Mouse (Mus musculus) urinary bladder, postnatal 4 days (tissue): ENCODE data around the gene Fbxo7.
"Not testable (repeated sequence)": the region's sequence is repeated elsewhere in the genome, so short reads cannot be mapped to it uniquely, and the experiment has no call there.

ENCODE experiments used
- DNase-seq, 2 experiments: peaks; one replicate each; pipeline ENCODE4 v3.0.0; 2021 to 2022; ENCODE audit warnings: low spot score in 2 of 2

Fbxo7 gene

DNA sequence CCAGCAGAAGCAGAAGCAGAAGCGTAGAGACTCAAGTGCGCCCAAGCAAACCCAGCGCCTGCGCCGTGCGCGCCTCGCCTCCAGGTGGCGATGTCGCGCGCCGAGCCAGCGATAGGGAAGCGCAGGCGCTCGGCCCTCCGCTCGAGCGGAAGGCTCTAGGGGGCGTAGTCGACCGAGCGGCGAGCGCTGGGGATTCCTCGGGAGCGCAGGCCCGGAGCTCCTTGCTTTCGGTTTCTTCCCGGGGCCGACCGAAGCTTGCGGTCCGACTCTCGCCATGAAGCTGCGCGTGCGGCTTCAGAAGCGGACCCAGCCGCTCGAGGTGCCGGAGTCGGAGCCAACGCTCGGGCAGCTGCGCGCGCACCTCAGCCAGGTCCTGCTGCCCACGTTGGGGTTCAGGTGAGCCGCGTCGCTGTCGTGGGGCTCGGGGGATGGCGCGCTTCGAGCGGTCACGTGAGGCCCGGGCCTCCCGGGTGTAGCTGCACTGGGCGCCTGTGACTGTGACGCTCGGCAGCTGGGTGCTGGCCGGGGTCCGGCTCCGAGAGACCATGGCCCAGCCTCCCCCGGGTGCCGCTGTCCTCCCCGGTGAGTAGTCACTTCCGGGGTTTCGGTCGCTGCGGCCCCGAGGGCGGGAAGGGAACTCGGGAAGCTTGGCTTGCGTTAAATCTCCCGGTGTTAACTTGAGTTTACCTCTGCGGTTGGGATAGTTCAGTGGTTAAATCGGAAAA lies at the start of gene Fbxo7:
TSS of gene Fbxo7 (plus strand) at position 224 of the 725 bp plus-strand sequence.
- peak; percentile 85 to 89 for DNase-seq

DNA sequence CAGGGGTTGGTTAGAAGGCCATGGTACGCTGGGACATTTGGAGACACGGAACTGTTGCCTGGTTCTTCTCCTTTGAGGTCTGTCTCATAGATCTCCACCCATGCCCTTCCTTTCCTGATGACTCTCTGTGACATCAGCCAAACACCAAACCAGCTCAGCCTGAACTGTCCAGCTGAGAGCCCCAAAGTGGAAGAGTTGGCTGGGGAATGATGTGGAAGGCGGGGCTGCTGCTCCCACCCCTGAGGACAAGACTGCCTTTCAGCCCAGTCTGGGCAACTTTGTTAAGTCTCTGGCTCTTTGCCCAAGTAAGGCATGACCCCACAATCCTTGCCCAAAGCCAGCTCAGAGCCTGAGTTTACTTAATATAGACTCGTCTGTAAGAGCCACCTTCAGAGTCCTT lies 48.9 kb upstream of the Fbxo7 start:
- DNase-seq: no peak

DNA sequence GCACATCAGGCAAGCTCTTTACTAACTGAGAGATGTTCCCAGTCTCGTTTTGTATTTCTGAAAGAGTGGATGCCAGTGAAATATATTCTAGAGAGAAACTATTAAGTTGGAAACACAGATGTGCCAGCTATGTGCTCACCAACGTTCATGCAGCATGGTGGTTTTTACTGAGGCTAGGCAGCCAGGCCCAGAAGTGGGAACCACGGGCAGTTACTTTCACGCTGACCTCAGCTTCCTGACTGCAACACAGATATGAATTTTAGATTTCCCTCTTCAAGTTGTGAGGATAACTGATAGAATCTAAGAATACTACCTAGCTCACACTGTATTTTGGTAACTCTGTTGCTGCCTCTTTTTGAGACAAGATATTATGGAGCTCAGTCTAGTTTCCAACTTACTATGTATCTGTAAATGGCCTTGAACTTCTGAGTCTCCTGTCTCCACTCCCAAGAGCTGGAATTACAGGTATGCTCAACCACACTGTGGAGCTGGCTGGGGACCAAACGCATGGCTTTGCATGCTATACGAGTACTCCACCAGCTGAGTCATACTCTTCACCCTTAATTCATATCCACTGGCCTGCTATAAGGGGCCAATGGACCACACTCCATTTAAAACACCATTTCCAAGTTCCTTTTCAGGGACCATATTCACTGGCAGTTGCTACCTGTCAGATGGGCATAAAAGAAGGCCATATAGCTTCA lies 32.2 kb upstream of the Fbxo7 start:
- DNase-seq: no peak

DNA sequence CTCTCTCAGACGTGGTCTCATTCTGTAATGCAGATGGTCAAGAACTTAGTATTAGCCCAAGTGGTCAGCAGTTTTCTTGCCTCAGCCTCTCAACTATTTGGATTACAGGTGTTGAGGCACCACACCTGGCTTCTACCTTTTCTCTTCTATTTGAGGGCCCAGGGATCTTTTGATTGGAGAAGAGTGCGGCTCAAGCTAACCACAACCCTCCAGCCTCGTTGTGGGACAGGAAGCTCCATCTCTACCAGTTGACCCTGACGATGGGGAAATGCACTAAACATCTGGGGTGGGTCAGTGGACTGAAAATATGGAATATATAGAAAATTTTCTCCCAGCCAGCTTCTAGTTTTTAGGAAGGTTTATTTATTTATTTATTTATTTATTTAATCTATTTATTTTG lies 29.4 kb upstream of the Fbxo7 start:
- no peak for DNase-seq

DNA sequence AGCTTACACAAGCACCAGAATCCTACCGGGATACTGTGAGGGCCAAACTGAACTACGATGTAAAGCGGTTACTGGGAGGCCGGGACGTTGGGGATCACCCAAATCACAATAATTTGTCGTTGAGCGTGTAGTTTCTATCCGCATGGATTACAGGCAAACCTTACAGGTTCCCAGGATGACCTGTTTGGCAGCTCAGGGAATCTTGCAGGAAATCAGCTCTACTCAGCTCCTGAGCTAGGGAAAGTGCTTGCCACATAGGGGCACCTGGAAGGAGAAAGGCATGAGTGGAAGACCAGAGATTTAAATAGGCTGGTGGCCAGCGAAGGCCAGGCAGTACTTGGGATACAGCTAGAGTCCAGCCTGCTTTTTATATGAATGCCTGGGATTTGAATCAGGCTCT lies 27.9 kb upstream of the Fbxo7 start:
- no peak for DNase-seq

DNA sequence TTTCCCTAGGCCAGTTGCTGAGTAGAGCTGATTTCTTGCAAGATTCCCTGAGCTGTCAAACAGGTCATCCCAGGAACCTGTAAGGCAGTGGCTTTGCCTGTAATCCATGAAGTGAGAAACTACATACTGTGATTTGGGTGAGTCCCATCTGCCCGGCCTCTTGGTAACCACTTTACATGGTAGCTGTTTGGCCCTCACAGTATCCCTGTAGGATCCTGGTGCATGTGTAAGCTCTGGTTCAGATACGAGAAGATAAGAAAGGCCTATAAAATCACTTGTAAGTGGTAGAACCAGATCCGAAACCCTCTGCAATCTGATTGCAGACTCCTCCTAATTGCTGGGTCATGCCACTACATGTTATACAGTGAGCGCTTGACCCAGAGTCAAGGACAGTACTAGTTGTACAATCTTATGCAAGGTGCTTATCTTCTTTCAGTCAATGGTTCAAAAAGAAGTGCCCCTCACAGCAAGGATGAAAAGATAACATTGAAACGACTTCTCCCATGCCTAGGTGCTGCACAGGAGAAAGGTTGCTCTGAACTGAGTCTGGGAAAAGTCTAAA lies 27.1 kb upstream of the Fbxo7 start:
- DNase-seq: no peak

DNA sequence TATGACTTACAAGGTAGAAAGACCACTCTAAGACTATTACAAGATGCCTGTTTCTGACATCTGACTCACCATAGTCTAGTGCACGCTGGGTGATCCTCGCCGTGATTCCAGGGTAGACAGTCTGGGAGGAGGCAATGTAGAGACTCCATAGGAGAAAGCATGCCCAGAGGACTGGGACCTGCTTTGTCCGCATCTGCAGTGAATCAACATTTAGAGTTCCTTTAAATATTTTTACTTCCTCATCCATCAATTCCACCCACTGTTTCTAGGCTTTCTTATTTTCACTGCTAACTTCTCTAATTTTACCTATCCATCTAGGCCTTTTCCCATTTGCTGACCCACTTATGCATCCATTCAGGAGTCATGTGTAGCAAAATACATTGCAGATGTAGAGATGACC lies 21.3 kb upstream of the Fbxo7 start:
- no peak for DNase-seq

DNA sequence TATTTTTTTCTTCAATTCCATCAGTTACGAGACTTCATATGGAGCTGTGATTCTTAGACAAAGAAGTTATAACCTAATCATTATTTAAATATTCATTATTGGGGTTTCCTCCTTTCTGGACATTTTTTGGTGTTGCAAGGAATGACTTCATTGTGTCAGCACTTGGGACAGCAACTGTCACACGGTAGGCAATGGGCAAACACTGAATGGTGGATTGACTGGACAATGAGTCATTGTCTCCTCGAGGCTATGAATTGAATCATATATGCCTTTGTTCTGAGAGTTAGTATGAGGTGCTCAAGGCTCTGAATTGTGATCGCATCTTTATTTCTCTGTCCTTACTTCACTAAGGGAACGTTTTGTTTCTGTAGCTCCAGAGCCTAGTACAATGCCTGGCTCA lies 15.3 kb upstream of the Fbxo7 start:
- no peak for DNase-seq

DNA sequence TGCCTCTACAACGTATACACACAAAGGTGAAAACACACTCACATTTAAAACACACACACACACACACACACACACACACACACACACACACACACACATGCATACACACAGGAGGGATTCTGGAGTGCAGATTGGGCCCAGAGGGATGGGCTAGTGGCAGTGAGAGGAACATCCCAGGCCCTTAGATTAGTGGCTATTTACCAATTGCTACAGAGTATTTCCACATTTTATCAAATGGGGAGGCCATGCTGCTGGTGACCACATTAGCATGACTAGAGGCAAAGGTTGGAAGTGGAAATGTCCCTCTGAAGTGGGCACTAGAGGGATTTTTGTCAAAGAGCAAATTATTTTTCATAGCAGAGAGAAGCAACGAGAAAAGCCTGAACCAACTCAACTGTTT lies 12.1 kb upstream of the Fbxo7 start:
- DNase-seq: no peak

DNA sequence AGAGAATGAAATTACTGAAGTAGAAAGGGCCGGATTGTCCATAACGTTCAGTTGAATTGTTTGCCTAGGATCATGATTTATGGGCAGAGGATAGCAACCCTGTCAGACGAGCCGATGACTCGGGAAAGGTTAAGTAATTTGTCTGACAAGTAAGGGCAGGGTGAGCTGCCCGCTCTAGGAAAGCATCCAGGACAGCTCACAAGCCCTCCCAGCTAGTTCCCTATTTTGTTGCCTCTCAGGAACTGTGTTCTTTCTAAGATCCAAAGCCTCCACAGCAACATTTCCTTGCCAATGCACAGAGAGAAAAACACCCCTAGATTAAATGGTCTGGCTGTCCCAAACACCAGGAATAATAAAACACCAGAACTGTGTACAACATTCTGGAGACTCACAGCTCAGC lies 11.1 kb upstream of the Fbxo7 start:
- DNase-seq: no peak

DNA sequence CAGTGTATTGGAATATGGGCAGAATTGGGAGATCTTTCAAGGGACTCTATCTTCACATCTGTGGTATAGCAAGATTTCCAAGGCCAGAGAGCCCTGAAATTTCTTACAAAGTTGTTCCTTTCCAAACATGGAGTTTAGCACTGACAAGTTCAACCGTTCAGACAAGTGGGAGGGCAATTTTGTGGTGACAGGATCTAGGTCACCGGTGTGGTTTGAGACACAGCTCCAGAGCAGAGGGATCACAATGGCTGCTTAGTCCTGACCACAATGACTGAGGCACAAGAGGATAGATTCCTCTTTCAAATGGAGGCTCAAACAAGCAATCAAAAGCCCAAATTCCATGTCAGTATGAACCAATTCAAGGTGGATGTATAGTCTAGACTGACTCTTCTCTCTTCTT lies 10.6 kb upstream of the Fbxo7 start:
- DNase-seq: no peak

DNA sequence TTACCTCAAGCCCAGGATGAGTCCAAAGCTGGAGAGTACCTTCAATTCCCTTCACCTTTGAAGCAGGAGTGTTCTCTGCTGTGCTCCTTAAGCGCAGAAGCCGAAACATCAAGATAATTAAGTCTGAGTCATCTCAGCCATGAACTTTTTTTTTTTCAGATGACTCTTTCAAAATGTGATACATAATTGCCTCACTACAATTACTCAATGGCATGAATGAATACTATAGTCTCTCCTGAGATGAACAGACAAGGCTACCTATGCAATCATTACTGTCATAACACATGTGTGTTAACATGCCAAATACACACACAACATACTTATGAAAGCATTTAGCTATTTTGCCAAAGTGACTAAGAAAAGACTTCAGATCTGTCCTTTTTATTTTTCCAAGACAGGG lies 10.0 kb upstream of the Fbxo7 start, which contains the start of gene Bpifc:
TSS of gene Bpifc (minus strand) at position 115 of the 400 bp plus-strand sequence.
- DNase-seq: no peak

DNA sequence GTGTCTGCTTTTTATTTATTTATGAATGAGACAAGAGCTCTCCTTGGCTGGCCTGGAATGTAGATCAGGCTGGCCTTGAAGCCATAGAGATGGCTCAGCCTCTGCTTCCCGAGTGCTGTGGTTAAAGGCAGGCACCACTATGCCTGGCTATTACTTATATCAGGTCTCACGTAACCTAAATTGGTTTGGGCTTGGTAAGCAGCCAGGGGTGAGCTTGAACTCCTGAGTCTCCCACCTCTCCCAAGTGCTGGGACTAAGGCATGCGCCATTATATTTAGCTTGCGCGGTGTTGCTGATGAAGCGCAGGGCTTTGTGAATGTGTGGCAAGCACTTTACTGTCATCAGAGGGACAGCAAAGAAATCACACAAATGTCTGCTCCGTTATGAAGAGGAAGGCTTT lies 4.0 kb upstream of the Fbxo7 start:
- no peak for DNase-seq

DNA sequence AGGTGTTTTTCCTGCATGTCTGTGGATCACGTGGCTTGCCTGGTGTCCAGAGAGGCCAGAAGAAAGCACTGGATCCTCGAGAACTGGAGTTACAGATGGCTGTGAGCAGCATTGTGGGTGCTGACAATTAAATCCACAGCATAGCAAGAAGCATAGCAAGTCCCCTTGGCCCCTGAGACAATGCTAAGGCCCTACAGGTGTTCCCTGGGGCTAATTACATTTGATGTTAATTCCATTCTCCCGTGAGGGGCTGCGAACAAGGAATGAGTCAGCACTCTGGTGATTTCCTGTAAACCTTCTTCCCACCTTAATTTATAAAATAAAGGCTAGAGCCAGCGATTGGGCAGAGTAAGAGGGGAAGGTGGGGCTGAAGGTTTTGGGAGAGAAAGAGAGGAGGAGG lies 3.0 kb upstream of the Fbxo7 start:
- no peak for DNase-seq

DNA sequence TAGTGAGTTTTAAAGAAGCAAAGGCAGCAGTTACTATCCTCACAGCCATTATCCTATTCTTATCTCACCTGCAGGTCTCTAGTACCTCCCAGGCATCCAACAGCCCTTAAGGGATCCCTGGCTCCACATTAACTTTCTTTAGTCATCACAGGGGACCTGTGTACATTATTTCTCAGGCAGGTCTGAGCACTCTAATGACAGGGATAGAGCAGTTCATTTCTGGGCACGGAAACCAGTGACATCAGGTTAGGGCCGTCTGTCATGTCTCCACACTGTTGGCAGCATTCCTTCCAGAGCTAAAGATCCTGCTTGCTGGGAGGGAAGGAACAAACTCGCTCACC lies 394 bp upstream of the Fbxo7 start:
- no peak for DNase-seq

DNA sequence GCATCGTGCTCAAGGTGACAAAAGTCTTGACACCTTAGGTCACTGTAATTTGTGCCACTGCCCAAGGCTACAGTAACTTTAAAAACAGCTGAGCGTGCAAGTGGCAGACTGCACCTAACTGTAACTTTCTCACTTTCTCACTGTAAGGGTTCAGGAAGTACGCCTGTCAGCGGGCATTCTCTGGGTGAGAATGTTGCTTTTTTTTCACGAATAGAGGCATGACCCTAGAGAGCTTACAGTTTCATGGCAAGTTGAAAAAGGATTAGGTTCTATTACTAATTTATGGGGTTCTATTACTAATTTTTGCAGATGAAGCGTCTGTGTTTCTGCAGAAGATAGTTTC lies 673 bp downstream of the Fbxo7 start:
- no peak for DNase-seq

DNA sequence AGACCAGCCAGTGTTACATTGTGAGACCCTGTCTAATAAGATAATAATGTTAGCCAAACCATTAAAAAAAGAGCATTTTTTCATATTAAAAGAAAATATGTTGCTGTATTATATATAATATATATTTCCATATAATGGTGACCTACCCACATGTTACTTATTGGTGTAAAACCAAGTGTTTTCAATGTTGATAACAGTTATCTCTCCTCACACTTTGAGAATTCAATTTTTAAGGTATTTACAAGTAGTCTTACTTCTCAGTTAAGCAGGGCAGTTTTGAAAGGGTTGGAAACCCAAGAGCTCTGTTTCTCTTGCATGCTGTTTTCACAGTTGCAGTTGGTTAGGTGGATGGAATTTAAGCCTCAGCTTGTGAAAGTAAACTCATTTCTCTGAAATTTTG lies 1.4 kb downstream of the Fbxo7 start:
- DNase-seq: no peak

DNA sequence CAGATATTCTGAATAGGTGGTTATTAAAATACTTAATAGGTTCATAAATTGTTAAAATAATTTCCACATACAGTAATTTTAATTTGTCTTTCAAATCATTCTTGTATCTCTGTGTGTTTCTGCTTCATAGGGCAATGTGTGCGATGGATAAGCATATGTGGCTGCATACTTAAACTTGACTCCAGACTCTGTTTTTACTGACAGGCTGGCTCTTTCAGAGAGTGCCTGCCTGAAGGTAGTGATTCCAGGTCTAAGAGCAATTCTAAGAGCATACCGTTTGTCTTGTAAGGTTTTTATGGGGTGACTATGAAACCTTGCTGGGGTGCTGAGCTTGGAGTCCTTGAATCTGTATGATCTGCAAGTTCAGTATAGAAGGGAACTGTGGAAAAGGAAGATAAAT lies 4.1 kb downstream of the Fbxo7 start:
- no peak for DNase-seq

DNA sequence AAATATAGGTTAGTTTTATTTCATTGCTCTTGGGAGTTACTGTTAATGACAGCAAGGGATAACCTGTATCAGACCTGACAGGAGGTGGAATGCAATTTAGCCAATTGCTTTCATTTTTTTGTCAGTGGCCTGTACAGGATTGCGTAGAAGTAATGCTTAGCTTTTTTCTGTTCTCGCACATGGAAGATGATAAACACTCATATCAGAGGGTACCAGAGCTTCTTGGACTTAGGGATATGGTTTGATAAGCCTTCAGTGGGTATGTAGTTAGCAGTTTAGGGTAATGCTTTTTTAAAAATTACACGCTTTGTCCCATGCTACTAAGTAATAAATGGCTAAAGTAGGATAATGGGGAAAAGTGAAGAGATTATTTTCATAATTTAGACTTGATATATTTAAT lies 4.6 kb downstream of the Fbxo7 start:
- DNase-seq: no peak

DNA sequence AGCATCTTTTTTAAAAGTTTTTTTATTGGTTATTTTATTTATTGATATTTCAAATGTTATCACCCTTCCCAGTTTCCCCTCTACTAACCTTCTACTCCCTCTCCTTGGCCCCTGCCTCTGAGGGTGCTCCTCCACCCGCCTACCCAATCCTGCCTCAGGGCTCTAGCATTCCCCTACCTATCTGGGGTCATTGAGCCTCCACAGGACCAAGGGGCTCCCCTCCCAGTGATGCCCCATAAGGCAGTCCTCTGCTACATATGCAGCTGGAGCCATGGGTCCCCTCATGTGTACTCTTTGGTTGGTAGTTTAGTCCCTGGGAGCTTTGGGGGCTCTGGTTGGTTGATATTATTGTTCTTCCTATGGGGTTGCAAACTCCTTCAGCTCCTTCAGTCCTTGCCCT lies 5.0 kb downstream of the Fbxo7 start:
- not testable (repeated sequence) for DNase-seq

DNA sequence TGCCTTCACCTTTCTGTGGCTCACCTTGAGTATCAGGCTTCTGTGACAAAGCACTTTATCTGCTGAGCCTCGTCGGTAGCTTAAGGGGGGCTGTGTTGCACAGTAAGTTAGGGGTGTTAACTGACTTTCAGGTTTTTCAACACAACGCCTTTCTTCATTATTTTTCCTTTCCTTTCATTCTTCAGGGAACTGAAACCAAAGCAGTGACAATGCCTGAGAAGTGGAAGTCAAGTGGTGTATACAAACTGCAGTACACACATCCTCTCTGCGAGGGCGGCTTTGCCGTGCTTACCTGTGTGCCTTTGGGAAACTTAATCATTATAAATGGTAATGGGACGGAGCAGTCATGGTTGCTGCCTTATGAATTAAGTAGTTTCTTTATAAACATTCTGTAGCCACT lies 9.0 kb downstream of the Fbxo7 start:
- no peak for DNase-seq

DNA sequence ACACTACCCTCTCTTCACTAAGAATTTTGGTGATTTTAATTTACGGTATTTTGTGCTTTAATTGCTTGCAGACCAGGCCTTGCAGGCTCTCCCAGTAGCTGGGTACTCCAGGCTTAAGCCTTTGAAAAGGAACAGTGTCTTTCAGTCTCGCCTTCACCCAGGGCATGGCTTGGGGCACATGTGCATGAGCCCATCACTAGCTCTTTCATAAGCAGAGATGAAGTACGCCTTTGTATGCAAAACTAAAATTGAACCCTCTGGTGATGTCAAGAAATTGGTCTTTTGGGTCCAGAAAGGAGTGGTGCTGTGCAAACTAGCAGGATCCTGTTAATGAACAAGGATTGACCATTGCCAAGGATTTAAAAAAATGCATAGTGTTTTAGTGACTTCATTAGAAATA lies 10.7 kb downstream of the Fbxo7 start:
- no peak for DNase-seq

DNA sequence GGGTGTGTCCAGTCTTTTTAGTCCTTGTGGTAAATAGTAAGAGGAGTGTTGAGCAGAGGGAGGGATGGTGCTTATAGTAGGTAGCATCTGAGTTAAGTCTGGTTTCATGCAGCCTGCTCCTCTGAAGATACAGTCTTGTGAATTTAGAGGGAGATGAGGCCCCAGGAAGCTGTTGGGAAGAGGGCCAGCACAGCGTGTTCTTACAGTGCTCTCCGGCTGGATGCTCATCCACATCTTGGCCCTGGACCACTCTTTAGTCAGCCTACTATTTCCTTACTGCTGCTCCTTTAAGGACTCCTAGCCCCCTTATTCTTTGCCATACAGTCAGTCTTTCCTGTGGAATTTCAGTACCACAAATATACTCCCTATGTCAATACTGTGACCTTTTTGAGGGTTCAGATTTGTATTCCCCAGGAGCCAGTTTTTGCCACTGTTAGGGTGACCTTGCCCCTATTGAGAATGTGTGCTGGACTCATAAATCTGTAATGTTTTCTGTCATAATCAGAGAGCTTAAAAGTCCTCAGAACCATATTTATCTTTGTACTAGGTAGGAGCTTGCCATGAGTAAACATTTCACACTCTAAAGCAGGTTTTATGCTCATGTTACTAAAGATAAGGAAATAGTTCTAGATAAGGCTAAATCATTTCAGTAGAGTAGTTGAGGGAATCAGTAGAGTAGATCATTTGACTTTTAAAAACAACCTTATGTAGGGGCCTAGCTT lies 12.4 kb downstream of the Fbxo7 start:
- DNase-seq: no peak
